Mouse (Mus musculus) ovary, adult 2 months (tissue): Measurements from ENCODE around the gene Dclk2. TPM values are rescaled to one million over a fixed set of nuclear protein-coding genes. Genes with fewer than 3 reads are reported as not detected.

ENCODE experiments used
- polyA plus RNA-seq: library from polyadenylated mRNA; depleted of rRNA; stranded (reverse); fragments of >200 nt; gene quantifications from 2 replicates; pipeline ENCODE4 v1.2.3, GENCODE M21; 2012; rRNA removed

Gene Dclk2
- 9.3 and 9.4 TPM in 2 replicates for polyA plus RNA-seq

GRCm38 (mm10) chr3:86920343-86921083 lies at the start of gene Dclk2:
Dclk2 (minus strand) TSS chr3:86920852.

Other genes with a start within 250 kb of the Dclk2 start
- 28.6 and 44.4 TPM in 2 replicates for gene Cd1d1, start 78.6 kb upstream of the Dclk2 start, polyA plus RNA-seq